Mouse (Mus musculus) cerebellum, adult 9-11 months (tissue): ENCODE data around the gene Ddx42.
"Not testable (repeated sequence)": the region's sequence is repeated elsewhere in the genome, so short reads cannot be mapped to it uniquely, and the experiment has no call there.

Source experiments
- DNase-seq: peaks from one replicate; pipeline ENCODE4 v3.0.0; 2022

Ddx42 gene

DNA sequence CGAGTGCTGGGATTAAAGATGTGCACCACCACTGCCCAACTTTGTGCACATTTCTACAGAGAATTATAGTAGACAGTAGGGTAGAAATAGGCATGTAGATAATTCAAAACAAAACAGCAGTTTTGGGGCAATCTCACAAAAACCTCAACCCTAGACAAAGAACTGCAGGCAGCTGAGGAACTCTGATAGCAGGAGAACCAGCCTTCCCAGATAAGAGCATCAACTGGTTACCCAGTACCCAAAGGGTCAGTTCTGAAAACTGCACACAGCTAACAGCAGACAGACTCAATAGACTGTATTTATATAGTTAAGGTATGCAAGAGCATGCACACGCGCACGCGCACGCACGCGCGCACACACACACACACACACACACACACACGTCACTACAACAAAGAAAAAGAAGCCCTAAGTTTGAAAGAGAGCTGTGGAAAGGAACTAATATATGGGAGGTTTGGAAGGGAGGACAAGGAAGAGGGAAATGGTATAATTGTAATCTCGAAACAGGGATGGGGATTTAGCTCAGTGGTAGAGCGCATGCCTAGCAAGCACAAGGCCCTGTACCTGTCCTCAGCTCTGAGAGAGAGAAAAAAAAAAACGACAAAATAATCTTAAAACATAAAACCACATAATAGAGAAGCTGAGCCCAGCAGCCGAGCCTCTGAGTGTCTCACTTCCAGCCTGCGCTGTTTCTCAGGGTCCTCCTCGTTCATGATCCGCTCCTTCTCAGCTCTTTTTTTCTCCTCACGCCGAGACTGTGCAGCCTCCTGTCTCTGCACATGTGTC lies 15.2 kb upstream of the Ddx42 start:
- no peak for DNase-seq

DNA sequence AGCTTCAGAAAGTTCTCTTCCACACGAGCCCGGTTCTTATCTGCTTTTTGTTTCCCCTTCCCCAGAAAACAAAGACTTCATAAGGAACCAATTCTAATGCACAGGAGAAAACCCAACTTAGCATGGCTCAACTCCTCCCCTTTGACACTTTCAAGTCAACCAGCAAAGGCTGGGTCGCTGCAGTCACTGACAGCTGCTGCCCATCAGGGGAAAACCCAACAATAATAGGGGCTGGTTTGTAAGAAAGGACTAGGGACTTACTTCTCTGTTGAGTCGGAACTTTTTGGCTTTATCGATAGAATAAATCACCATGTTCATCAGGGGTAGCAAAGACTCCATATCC lies 14.6 kb upstream of the Ddx42 start, which contains the start of gene Strada:
Gene Strada (minus strand): TSS at position 46 of the 343 bp plus-strand sequence.
- no peak for DNase-seq

DNA sequence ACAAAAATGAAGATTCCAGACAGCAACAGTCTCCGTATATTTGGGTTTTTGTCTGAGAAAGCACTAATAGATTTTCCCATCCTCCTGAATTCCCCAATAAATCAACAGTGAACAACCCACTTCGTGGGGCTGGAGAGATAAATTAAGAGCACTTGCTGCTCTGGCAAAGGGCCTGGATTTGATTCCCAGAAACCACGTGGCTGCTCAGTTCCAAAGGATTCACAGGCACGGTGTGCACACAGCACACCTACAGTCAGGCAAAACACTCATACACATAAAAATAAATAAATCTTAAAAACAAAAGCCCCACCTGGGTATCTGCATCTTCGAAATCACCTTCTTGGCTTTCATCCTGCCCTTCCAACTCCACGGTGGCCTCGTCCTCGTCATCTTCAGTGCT lies 4.0 kb upstream of the Ddx42 start:
- DNase-seq = no peak

DNA sequence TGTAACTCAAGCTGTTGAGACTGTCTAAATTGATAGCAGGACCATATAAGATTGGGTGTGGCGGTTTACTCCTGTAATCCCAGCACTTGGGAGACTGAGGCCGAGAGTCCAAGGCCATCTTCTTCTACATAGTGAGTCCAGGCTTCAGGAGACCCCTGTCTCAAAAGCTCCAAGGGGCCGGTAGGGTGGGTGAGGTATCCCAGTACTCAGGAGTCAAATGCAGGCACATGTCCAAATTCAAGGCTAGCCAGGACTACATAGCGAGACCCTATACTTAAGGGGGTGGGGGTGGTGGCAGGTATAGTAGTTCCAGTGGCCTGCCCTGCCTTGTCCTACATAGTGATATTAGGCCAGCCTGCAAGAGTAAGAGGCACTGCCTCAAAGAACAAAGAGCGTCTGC lies 1.9 kb upstream of the Ddx42 start:
- peak; percentile 61 for DNase-seq

DNA sequence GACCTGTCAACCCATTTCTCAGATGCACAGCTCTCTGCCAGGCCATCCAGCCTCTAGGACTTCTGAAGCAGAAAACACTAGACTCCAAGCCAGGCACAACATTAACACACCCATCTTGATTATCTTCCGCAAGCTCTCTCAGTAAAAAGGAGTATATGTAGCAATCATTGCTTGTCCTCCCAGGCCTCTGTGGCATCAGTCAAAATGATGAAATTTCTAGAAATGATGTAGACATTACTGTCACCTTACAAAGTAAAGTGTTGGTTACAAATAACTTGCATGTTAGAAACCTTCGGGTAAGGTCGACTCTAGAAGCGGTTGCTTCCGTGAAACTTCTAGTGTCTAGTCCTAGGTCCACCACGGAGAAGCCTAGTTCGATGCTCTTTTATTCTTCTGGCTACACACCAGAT lies 1.3 kb upstream of the Ddx42 start:
- no peak for DNase-seq

DNA sequence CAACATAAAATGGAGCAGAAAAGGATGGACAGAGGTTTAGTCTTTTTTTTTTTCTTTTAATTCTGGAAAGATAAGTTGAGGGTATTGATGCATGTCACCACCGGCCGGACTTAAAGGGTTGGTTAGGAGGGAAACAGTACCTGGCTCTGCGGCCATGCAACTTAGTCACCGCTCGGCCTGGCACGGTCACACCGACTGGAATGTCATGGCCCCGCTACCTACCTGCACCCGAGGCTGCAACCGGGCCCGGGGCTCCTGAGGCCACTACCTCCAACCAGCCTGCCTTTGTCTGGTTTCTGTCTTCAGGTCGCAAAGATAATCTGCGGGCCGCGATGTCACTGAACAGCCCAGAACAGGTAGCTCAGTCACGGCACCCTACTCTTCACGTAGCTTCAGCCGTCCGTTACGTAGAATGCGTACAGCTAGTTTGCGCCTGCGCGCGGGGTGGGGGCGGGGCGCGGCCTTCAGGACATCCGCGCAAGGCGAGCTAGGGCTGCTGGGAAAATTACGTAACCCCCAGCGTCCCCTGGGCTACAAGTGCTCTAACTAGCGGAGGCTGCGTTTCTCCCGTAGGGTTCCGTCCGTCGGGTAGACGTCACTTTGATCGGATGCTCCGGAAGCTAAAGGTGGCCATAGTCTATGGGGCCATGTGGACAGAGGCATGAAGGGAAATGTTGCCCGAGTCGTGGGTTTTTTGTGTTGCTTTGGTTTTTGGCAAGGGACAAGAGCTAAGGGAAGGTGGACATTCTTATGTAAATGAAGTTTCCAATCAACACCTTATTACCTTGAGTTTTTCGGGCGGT lies 598 bp upstream of the Ddx42 start, which contains the start of gene Ccdc47:
Gene Ccdc47 (minus strand): TSS at position 418 of the 803 bp plus-strand sequence.
- peak; percentile 99 for DNase-seq

DNA sequence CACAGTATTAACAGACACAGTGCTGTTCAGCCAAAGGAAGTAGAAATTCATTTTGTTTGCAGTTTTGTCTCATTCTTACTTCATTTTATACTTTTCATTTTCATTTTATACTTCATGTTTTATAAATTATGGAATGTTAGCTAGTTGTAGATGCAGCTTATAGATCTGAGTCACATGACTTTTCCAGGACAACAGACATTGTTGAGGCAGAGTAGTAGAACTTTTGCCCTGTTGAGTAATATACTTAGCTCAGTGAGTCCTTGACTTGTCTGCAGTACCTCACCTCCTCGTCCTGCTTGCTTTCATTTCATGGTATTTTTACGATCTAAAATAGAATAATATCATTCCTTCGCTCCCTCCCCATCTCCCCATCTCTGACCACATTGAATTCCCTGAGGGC lies 3.9 kb downstream of the Ddx42 start:
- DNase-seq = no peak

DNA sequence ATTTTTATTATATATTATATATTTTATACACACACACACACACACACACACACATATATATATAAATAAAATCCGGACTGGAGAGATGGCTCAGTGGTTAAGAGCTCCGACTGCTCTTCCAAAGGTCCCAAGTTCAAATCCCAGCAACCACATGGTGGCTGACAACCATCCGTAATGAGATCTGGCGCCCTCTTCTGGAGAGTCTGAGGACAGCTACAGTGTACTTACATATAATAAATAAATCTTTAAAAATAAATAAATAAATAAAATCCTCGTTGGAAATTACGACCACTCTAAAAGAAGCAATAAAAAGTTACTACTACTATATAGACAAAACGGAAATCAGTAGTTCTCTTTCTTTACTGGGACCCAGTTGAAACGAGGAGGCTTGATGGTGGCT lies 17.3 kb downstream of the Ddx42 start:
- not testable (repeated sequence) for DNase-seq

DNA sequence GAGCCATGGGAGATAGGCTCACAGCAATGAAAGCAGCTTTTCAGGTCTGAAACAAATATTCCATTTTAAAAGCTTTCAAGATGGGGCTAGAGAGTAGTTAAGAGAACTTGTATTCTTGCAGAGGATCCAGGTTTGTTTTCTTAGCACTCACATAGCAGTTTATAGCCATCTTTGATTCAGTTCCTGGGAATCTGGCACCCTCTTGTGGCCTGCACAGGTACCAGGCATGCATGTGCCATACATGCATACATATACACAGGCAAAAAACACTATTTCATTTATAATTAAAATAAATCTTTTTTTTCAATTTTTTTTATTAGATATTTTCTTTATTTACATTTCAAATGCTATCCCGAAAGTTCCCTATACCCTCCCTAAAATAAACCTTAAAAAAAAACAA lies 30.1 kb downstream of the Ddx42 start:
- no peak for DNase-seq

DNA sequence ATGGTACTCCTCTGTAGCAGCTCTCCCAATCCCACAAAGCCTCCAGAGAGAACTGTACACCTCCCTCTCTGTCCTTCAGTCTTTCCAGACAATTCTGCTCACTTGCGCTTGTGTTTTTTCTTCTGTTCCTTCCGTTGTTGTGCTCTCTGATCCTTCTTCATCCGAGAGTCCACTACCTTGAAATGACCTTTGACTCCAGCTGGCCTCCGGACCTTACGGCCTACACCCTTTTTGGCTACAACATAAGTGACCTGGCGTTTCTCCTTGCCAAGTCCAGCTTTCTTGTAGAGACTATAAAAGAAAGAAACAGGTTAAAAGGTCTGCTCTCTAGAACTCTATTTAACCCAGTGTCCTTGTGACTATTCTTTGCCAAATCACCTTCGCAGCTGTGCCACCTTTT lies 32.6 kb downstream of the Ddx42 start:
- no peak for DNase-seq

DNA sequence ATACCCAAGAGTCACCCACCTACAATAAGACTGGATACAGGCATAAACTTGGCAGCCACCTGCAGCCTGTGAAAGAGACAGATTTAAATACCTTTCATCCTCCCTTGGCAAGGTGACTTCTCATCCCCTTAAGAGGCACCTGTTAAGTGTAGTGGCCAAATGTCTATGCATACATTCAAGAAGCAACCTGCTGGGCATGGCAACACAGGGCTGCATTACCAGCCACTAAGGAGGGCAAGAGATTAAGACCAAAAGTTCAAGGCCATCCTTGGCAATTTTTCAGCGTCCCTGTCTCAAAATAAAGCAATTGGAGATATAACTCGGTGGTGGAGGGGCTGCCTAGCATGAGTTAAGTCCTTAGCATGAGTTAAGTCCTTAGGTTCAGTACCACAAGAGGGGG lies 38.0 kb downstream of the Ddx42 start:
- DNase-seq = peak; percentile 55

DNA sequence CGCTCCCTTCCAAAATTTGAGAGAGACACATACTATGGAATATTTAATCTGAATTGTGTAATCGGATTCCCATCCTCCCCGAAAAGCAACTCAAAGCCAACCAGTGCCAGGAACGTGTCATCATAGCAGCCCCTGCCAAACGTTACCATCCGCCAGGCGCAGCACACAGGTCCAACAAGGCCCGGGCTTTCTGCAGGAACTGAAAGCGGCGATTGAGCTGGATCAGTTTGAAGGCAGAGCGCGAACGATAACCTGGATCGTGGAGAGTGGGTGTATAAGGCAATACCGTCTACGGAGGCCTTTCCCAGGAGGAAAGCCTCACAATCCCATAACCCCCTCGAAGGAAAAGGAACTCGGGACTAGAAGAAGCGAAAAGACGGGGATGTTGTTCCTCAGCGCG lies 38.4 kb downstream of the Ddx42 start:
- DNase-seq = peak; percentile 61

DNA sequence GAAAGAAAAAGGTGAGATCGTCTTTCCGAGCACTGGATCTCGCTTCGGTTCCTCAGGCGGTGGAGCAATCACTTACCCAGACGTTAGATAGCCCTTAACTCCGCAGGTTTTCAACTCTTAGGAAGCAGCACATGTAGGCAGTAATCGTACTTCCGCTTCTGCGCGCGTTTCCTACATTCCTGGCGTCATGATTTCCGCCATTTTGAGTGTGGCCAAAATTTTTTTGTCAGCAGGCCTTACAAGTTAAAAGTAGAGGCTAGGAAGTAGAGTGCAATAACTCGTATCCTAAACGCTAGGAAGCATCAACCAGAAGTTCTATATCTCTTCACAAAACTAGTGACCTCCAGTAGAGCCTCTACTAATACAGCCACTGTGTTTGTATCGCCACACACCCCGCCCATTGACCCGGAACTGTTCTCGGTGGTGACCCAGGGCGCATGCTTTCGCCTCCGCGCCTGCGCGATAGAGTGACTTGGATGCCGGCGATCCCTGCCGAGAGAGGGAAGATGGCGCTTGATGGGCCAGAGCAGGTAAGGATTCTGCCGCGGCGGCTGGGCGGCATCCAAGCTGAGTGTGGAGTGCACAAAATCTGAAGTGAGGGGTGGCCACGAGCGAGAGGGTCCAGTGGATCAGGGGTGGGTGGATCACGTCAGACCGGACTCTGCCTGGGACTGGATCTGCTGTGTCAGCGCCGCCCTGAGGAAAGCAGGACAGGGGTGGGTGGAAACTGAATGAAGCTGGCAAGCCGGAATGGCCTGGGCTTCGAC lies 39.1 kb downstream of the Ddx42 start, which contains the start of the genes Ftsj3 and Psmc5:
Gene Ftsj3 (minus strand): TSS at position 395 of the 767 bp plus-strand sequence.
Gene Psmc5 (plus strand): TSS at position 470 of the 767 bp plus-strand sequence.
- DNase-seq = peak; percentile 97

DNA sequence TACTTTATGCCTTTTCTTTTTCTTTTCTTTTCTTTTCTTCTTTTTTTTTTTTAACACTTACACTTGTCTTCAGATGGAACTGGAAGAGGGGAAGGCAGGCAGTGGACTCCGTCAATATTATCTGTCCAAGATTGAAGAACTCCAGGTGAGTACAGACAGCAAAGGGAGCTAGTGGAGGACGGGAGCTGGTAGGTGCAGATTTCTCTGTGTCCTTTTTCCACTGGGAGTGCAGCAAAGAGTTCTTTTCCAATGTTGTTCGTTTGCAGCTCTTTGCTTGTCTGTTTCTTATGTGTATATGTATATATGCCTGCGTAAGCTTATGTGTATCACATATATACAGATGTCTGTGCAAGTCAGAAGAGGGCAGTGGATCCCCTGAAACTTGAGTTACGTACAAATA lies 40.0 kb downstream of the Ddx42 start:
- peak; percentile 63 for DNase-seq

DNA sequence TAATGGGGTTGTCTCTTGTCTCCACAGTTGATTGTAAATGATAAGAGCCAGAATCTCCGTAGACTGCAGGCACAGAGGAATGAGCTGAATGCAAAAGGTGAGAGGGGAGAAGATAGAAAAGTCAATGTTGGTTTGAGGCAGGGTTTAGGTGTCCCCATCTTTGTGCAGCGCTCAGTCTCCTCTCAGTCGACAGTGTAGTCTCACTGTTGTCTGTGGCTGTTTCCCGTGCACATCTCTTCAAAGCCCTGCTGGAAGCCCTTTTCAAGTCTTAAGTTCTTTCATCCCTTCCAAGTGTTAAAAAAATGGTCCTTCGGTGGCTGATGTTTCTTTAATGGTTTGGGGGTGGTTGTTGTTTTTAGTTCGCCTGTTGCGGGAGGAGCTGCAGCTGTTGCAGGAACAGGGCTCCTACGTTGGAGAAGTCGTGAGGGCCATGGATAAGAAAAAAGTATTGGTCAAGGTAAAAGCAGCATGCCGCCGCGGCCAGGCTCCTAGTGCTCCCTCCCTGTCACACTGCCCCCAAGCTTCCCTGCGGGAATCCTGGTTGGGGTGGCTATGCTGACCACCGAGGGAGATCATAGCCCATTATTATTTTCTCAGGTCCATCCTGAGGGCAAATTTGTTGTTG lies 44.2 kb downstream of the Ddx42 start:
- DNase-seq = peak; percentile 25

DNA sequence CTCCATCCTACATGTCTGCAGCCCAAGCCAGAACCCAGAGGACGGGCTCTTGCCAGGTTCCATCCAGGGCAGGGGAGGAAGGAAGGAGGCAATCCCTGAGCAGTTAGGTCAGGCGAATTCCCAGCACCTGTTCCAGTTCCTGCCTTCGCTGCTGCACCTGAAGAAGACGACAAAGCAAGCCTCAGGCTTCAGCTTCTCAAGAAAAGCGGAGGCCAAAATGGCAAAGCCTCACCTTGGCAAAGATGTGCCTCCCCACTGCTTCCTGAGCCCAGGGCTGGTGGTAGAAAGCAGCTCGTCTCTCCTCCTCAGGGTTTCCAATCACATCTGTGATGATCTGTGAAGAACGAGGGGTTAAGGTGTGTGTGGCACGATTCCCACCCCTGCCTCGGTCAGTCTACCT lies 47.2 kb downstream of the Ddx42 start:
- peak; percentile 69 for DNase-seq

DNA sequence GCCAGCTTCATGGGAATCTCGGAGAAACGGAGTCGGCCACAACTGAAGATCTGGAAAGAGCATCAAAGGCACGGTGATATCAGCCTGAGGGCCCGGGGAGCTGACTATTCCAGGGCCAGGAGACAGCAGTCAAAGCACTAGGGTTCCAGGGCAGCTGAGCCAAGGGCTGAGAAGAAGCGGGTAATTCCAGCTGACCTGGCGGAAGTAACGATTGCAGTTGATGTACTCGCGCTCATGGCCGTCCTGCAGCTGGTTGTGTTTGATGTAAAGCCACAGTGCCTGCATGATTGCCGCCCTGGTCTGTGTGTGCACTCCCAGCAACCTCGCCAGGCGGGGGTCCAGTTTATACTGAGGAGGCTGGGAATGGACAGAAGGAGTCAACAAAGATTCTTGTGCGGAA lies 48.3 kb downstream of the Ddx42 start:
- peak; percentile 50 for DNase-seq

DNA sequence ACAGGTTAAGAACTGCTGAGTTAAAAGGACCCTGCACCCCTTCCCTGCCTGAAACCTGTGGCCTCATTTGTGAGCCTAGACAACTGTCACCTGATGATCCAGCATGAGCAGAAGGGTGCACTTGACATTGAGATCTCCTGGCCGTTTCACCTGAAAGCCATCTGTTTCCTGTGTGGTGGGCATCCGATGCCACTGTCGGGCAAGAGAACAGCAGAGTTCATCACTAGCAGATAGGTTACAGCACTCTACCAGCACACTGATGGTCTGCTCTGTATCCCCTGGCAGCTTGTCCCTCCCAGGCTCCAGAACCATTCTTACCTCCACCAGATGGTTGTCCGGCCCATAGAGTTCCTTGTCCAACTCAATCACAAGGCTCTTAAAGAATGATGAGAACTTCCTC lies 48.8 kb downstream of the Ddx42 start:
- DNase-seq = peak; percentile 66

DNA sequence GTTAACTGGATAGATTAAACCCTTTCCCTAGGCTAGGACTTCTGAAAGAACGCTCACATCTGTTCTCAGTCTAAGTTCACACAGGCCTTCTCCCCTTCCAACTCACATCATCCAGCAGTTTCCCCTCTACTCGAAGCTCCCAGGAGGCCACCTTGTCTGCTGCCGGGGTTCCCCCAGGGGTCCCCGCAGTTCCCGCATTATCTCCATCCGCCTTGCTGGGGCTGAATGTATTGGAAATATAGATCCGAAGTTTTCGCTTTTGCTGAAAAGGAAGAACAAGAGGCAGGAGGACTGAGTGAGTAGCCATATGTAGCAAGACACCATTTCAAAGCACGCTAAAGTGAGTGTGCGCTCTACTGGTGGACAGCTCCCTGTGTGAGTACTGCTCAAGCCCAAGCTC lies 49.7 kb downstream of the Ddx42 start:
- peak; percentile 57 for DNase-seq

DNA sequence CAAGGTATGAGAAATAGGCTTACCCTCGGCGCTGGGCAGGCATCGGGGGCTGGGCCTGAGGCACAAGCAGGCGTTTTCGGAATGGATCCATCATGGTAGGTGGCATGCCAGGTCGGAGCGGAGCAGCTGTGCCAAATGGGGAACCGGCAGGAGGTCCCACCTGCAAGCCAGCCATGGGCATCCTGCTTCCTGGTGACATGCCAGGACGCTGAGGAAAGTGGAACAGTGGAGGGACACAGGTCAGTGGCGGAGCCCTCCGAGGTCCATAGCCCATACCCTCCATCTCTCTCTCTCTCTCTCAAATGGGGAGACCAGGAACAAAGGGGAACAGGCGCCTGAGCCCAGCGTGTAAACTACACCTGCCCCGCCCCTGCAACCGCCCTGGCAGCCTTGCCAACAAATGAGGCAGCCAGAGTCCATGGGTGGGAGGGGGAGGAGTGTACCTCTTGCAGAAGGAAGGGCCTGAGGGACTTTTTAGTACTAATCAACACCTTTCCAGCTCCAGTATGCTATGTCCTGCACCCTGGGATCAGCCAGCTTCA lies 50.7 kb downstream of the Ddx42 start:
- DNase-seq = peak; percentile 97

DNA sequence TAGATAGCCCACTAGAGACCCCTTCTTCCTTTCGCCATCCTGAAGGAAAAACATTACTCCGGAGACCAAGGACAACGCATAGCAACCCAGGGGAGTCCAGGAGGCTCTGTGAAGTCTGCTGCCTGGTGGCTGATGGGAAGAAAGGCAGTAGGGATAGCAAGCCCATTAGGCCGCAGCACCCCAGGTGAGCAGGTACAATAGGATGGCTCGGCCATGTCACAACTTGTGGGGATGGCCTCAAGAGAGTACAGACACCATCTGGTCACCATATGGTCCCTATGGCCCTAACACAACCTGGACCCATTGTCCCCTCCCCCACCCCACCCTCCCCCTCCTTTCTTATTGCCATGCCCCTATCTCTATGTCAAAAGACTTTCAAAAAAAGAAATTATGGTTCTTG lies 51.1 kb downstream of the Ddx42 start:
- peak; percentile 88 for DNase-seq

DNA sequence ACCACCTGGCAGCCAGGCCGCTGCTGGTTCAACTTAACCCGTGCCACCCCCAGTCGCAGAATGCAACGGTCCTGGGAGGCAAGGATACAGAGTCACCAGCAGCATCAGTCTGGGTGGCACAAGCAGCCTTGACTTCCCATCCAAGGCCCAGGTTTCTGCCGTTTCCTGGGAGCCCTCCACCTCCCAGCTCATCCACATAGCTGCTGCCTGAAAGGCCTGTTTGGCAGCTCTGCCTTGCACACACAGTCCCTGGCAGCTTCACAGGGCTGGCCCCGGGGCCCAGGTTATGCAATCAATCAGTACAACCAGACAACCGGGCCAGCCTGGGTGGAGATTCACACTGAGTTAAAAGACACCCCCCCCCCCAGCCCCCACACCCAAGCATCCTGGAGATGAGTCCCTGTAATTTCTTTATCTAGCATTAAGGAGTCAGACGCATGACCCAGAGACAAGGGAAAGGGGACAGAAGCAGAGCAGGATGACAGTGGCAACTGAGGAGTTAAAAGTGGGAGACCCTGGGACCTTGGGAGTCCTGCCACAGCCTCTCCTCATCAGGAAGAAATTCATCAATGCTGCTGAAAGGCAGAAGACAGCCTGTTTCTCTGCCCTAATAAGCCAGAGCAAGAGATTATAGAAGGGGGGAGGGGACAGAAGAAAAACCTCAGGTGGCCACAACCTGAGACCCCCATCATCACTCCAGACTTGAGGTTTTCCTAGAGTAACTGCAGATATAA lies 51.8 kb downstream of the Ddx42 start:
- DNase-seq = peak; percentile 97
